Mouse (Mus musculus) neural tube, embryonic 12.5 days (tissue): ENCODE data around the gene Trmu. TPM values are rescaled to one million over a fixed set of nuclear protein-coding genes. Genes with fewer than 3 reads are reported as not detected.
"Not testable (repeated sequence)": the region's sequence is repeated elsewhere in the genome, so short reads cannot be mapped to it uniquely, and the experiment has no call there.

ENCODE experiments used
- ATAC-seq: fragments of 200-750 bp; cut with Nextera tagmentation; 2 replicates; pipeline ENCODE4 v1.8.0; 2017; ENCODE audit warnings: low read depth, mild to moderate bottlenecking, moderate TSS enrichment, moderate library complexity; ENCODE audit not compliant: low FRiP score
- H3K27ac ChIP-seq: fragments of 300-500 bp; sonication (generic); 2 replicates; pipeline ENCODE4 v1.5.1; 2016
- H3K27me3 ChIP-seq: fragments of 300-500 bp; sonication (generic); replicated peaks from 2 replicates; pipeline ENCODE4 v1.6.1; 2016; ENCODE audit warnings: mild to moderate bottlenecking
- H3K36me3 ChIP-seq: fragments of 300-500 bp; sonication (generic); 2 replicates; pipeline ENCODE4 v1.6.1; 2016; ENCODE audit warnings: mild to moderate bottlenecking
- H3K4me1 ChIP-seq: fragments of 300-500 bp; sonication (generic); 2 replicates; pipeline ENCODE4 v1.6.1; 2016
- H3K4me2 ChIP-seq: fragments of 300-500 bp; sonication (generic); replicated peaks from 2 replicates; pipeline ENCODE4 v1.6.1; 2016; ENCODE audit warnings: mild to moderate bottlenecking
- H3K4me3 ChIP-seq: fragments of 300-500 bp; sonication (generic); 2 replicates; pipeline ENCODE4 v1.5.1; 2016
- H3K9ac ChIP-seq: fragments of 300-500 bp; sonication (generic); 2 replicates; pipeline ENCODE4 v1.6.1; 2016; ENCODE audit warnings: mild to moderate bottlenecking
- H3K9me3 ChIP-seq: fragments of 300-500 bp; sonication (generic); 2 replicates; pipeline ENCODE4 v1.6.1; 2016; ENCODE audit warnings: mild to moderate bottlenecking
- WGBS: fragments of 180-500 bp; shearing (Covaris S2); methylation state at CpG from one replicate; pipeline ENCODE4 v1.1.7; 2016; 5-methylcytosine and 5-hydroxymethylcytosine counted together
- polyA plus RNA-seq: library from polyadenylated mRNA; unstranded; fragments of >200 nt; fragmentation: Nextera tagmentation; extraction: Ambion mirVana; gene quantifications from 2 replicates; pipeline ENCODE4 v1.2.1, GENCODE M21; 2016

Gene Trmu
- polyA plus RNA-seq, 1 experiment from 2014 or later = 45.8 TPM

- Histone ChIP-seq H3K36me3 (peaks cover 28% of the 10 kb centered on the region), H3K9ac (peak within 1 kb of the TSS; percentile 77), H3K27ac (peak within 1 kb of the TSS; percentile 57; the same call in 1 of the 2 replicates), H3K4me1 (peaks cover 23% of the 10 kb centered on the region), H3K27me3 (no peaks in the 10 kb centered on the region), H3K9me3 (no peaks in the 10 kb centered on the region), H3K4me2 (peak within 1 kb of the TSS; percentile 87), H3K4me3 (peak within 1 kb of the TSS; percentile 71)
- WGBS = under 1% methylated on average over 42 of the region's 42 CpGs
- peak; percentile 96 for ATAC-seq
Observed at GRCm38 (mm10) chr15:85859490-85860031, 19.6 kb upstream of the Trmu start, which contains the start of gene Gtse1. Gene Gtse1, plus strand, starts transcription at chr15:85859745.

DNA sequence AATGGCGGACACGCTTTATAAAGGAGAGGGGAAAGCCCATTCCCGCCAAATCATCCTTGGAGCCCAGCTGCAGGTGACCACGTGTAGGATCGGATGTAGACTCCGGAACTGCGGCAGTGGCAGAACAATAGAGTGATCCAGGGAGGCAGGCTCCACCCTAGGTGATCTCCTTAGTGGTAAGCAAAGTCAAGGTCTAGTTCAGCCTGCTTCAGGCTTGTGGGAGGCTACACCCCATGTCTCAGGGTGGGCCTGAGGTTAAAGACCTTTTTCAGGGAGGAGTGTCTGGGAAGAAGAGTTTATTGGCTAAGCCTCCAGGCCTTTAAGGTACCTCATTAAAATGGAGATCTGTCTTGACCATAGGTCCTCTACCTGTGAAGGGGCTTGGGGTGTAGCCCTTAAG lies 13.2 kb upstream of the Trmu start:
- WGBS = 94% methylated on average over 7 of the region's 7 CpGs
- H3K4me1 ChIP-seq, ATAC-seq, H3K4me2 ChIP-seq, H3K9ac ChIP-seq, H3K9me3 ChIP-seq, H3K4me3 ChIP-seq, H3K27ac ChIP-seq, H3K27me3 ChIP-seq: not testable (repeated sequence)
- peaks cover 79% of the 10 kb centered on the region for H3K36me3 ChIP-seq

DNA sequence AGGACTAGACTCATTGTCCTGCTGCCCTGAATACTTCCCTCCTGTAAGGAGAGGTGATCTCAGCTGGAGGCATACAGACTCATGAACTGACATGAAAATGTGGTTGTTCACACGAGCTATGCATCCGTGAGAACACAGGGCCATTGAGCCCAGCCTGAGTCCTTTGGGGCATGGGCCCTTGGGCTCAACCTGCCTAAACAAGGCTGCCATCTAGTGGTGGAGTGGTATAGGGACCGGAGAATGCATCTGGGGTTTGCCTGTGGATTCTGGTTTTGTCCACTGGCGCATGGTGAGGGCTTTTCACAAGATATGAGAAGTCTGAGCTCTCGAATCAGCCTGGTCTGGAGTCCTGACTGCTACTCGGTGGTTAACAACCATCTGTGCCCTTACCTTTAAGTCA lies 11.4 kb upstream of the Trmu start:
- Histone ChIP-seq H3K4me2 (no peak overlapping the region), H3K27ac (no peak overlapping the region), H3K9ac (no peak overlapping the region), H3K4me1 (no peaks in the 10 kb centered on the region; the same call in 1 of the 2 replicates), H3K36me3 (peaks cover 87% of the 10 kb centered on the region), H3K9me3 (no peaks in the 10 kb centered on the region), H3K27me3 (no peaks in the 10 kb centered on the region), H3K4me3 (no peak overlapping the region)
- 48% methylated on average over 6 of the region's 6 CpGs for WGBS
- no peak for ATAC-seq

DNA sequence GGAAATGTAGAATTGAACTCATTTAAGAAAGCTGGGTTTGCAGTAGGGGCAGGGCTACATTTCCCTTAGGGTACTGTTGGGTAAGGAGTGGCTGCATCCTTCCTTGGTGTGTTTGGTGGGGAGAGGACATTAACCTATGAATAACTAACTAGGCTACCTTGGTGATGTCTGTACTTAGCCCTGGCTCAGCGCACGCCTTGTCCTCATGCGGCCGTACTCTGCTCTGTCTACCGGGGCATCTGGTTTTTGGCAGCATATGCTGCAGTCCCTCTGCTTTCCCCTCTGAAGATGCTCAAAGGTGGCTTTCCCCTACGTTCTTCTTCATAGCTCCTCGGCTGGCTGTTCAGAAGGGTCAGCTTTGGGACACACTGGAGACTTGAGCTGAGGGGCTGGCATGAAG lies 1.8 kb upstream of the Trmu start:
- WGBS = 96% methylated on average over 7 of the region's 7 CpGs
- Histone ChIP-seq H3K4me2 (no peak overlapping the region), H3K27me3 (no peaks in the 10 kb centered on the region), H3K36me3 (peaks cover 45% of the 10 kb centered on the region), H3K4me1 (peaks cover 8% of the 10 kb centered on the region), H3K9ac (no peak overlapping the region), H3K4me3 (no peak overlapping the region), H3K27ac (no peak overlapping the region), H3K9me3 (no peaks in the 10 kb centered on the region)
- ATAC-seq = no peak

- Histone ChIP-seq H3K9me3 (no peaks in the 10 kb centered on the region), H3K27me3 (no peaks in the 10 kb centered on the region), H3K9ac (peak overlapping the region; percentile 77), H3K27ac (peak overlapping the region; percentile 51; the same call in 1 of the 2 replicates), H3K4me1 (peaks cover 8% of the 10 kb centered on the region), H3K4me3 (peak overlapping the region; percentile 76), H3K4me2 (peak overlapping the region; percentile 93), H3K36me3 (peaks cover 43% of the 10 kb centered on the region)
- peak; percentile 34 for ATAC-seq
- WGBS = 1% methylated on average over 18 of the region's 18 CpGs
Observed at GRCm38 (mm10) chr15:85879498-85879895, 385 bp downstream of the Trmu start.

GRCm38 (mm10) chr15:85885606-85886005 lies 6.5 kb downstream of the Trmu start:
- no peak overlapping the region for H3K27ac ChIP-seq
- no peak for ATAC-seq
- H3K9me3 ChIP-seq = no peaks in the 10 kb centered on the region
- H3K27me3 ChIP-seq = no peaks in the 10 kb centered on the region
- no peak overlapping the region for H3K9ac ChIP-seq
- H3K4me2 ChIP-seq = no peak overlapping the region
- WGBS = 90% methylated on average over 5 of the region's 5 CpGs
- H3K4me1 ChIP-seq = no peaks in the 10 kb centered on the region
- peaks cover 54% of the 10 kb centered on the region for H3K36me3 ChIP-seq
- no peak overlapping the region for H3K4me3 ChIP-seq

DNA sequence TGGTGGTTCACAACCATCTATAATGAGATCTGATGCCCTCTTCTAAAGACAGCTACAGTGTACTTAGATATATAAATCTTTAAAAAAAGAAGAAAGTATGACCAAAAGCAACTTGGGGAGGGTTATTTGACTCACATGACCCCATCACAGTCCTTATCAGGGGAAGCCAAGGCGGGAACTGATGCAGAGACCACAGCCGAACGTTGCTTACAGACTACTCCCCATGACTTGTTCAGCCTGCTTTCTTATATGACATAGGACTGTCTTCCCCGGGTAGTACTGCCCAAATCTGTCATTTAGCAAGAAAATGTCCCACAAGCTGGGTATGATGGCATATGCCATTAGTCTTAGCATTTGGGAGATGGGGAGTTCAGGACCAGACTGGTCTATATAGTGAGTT lies 10.1 kb downstream of the Trmu start:
- no peak overlapping the region for H3K9ac ChIP-seq
- no peaks in the 10 kb centered on the region for H3K27me3 ChIP-seq
- H3K9me3 ChIP-seq = no peaks in the 10 kb centered on the region
- peaks cover 55% of the 10 kb centered on the region for H3K36me3 ChIP-seq
- peaks cover 26% of the 10 kb centered on the region for H3K4me1 ChIP-seq
- no peak overlapping the region for H3K4me2 ChIP-seq
- ATAC-seq = no peak
- H3K27ac ChIP-seq = no peak overlapping the region
- no peak overlapping the region for H3K4me3 ChIP-seq
- WGBS = 93% methylated on average over 4 of the region's 4 CpGs

- ATAC-seq = peak; percentile 70
- no peaks in the 10 kb centered on the region for H3K27me3 ChIP-seq
- peaks cover 29% of the 10 kb centered on the region for H3K4me1 ChIP-seq
- no peak overlapping the region for H3K9ac ChIP-seq
- peaks cover 55% of the 10 kb centered on the region for H3K36me3 ChIP-seq
- H3K4me3 ChIP-seq = no peak overlapping the region
- 24% methylated on average over 10 of the region's 10 CpGs for WGBS
- H3K9me3 ChIP-seq = no peaks in the 10 kb centered on the region
- H3K27ac ChIP-seq = peak overlapping the region; percentile 43; the same call in 1 of the 2 replicates
- no peak overlapping the region for H3K4me2 ChIP-seq
Observed at GRCm38 (mm10) chr15:85891971-85892370, 12.9 kb downstream of the Trmu start.

GRCm38 (mm10) chr15:85892498-85893118 lies 13.5 kb downstream of the Trmu start:
- WGBS = 16% methylated on average over 13 of the region's 13 CpGs
- Histone ChIP-seq H3K27ac (peak overlapping the region; percentile 39), H3K9ac (no peak overlapping the region; the same call in 1 of the 2 replicates), H3K4me2 (no peak overlapping the region; the same call in 1 of the 2 replicates), H3K27me3 (no peaks in the 10 kb centered on the region), H3K4me1 (peaks cover 29% of the 10 kb centered on the region), H3K4me3 (no peak overlapping the region), H3K9me3 (no peaks in the 10 kb centered on the region), H3K36me3 (peaks cover 61% of the 10 kb centered on the region)
- peak; percentile 92 for ATAC-seq

GRCm38 (mm10) chr15:85893871-85894270 lies 14.8 kb downstream of the Trmu start:
- WGBS = 88% methylated on average over 7 of the region's 7 CpGs
- Histone ChIP-seq H3K9ac (0 out of 2 replicates have a peak overlapping the region, but pooled peaks have one; percentile 5), H3K27ac (peak overlapping the region; percentile 39; the same call in 1 of the 2 replicates)

GRCm38 (mm10) chr15:85896284-85896683 lies 17.2 kb downstream of the Trmu start:
- H3K27ac ChIP-seq = no peak overlapping the region
- H3K4me3 ChIP-seq = no peak overlapping the region
- no peak overlapping the region for H3K9ac ChIP-seq
- WGBS = 14% methylated on average over 8 of the region's 8 CpGs
- peaks cover 70% of the 10 kb centered on the region for H3K36me3 ChIP-seq
- ATAC-seq = no peak
- peaks cover 29% of the 10 kb centered on the region for H3K4me1 ChIP-seq
- H3K9me3 ChIP-seq = no peaks in the 10 kb centered on the region
- H3K27me3 ChIP-seq = no peaks in the 10 kb centered on the region
- H3K4me2 ChIP-seq = no peak overlapping the region

More at GRCm38 (mm10) chr15:85893871-85894270, 14.8 kb downstream of the Trmu start:
- no peak for ATAC-seq
- Histone ChIP-seq H3K4me3 (no peak overlapping the region), H3K4me1 (peaks cover 29% of the 10 kb centered on the region), H3K4me2 (no peak overlapping the region), H3K27me3 (no peaks in the 10 kb centered on the region), H3K9me3 (no peaks in the 10 kb centered on the region), H3K36me3 (peaks cover 65% of the 10 kb centered on the region)

DNA sequence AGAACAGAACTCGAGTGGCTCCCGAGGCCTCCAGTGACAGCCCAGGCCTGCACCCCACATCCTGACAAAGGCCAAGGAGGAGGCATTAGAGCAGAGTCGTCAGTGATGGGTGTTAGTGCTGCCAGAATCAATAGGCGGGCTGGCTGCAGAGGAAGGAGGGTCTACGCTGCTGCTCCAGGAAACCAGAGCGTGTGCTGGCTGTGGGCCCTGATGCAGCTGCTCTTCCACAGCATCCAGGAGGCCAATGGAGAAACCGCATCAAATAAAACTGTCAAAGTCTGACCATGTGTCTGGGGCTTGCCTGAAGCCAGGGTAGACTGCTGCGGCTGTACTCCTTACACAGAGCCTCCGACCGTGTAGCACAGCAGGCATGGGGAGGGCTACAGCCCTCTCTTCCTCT lies 18.0 kb downstream of the Trmu start:
- H3K4me3 ChIP-seq = no peak overlapping the region

More for the DNA sequence above, 18.0 kb downstream of the Trmu start:
- WGBS = 83% methylated on average over 10 of the region's 10 CpGs
- Histone ChIP-seq H3K9ac (no peak overlapping the region), H3K4me2 (no peak overlapping the region), H3K36me3 (peaks cover 77% of the 10 kb centered on the region), H3K27ac (no peak overlapping the region), H3K27me3 (no peaks in the 10 kb centered on the region), H3K9me3 (no peaks in the 10 kb centered on the region), H3K4me1 (peaks cover 24% of the 10 kb centered on the region)
- no peak for ATAC-seq
